25 mouse cellular contexts compared by ENCODE assay signal in genomic region chr10:70945076-70945475, GRCm38 (mm10).
"Had no signal": no experiment of that assay in that cellular context is flagged by ENCODE, and none has a peak within 500 bp of the region (broad histone marks: within the 10 kb centered on the region; RNA-seq: fewer than 3 reads in every experiment).

No protein-coding gene starts in this region.

- H3K9ac ChIP-seq: heart, embryonic 13.5 days; heart, embryonic 15.5 days; hindbrain, embryonic 14.5 days; kidney, embryonic 15.5 days; limb, embryonic 13.5 days; limb, embryonic 15.5 days; liver, embryonic 12.5 days; liver, embryonic 14.5 days had no signal

- H3K27me3 ChIP-seq: heart, embryonic 13.5 days; heart, embryonic 15.5 days; kidney, embryonic 15.5 days; limb, embryonic 15.5 days; liver, embryonic 12.5 days had no signal

- H3K27ac ChIP-seq: heart, adult 2 months; heart, embryonic 13.5 days; heart, embryonic 15.5 days; hindbrain, embryonic 14.5 days; kidney, embryonic 15.5 days; kidney, postnatal 0 days; limb, embryonic 13.5 days; limb, embryonic 15.5 days; liver, embryonic 12.5 days; liver, embryonic 14.5 days had no signal

- DNase-seq: gastrocnemius, postnatal 14 days; gastrocnemius, postnatal 36 days; heart, adult 11 months; heart, adult 2 months; heart, postnatal 14 days; heart, postnatal 36 days; kidney, adult 11 months; kidney, adult 2 months; kidney, adult 9 months; kidney, postnatal 14 days; kidney, postnatal 36 days; layer of hippocampus, adult 9-11 months; layer of hippocampus, postnatal 36 days had no signal

- H3K9me3 ChIP-seq: heart, embryonic 13.5 days; heart, embryonic 15.5 days; kidney, embryonic 15.5 days; limb, embryonic 13.5 days; limb, embryonic 15.5 days; liver, embryonic 12.5 days had no signal

- H3K4me1 ChIP-seq: limb, embryonic 15.5 days; liver, embryonic 12.5 days had no signal

- H3K4me3 ChIP-seq: heart, adult 2 months; heart, embryonic 13.5 days; heart, embryonic 15.5 days; kidney, embryonic 15.5 days; limb, embryonic 13.5 days; limb, embryonic 15.5 days; liver, embryonic 12.5 days had no signal

- ATAC-seq: hindbrain, embryonic 16.5 days; intestine, embryonic 16.5 days; liver, embryonic 12.5 days had no signal

- H3K4me2 ChIP-seq: heart, embryonic 11.5 days; heart, embryonic 13.5 days; heart, embryonic 15.5 days; hindbrain, embryonic 14.5 days; kidney, embryonic 15.5 days; limb, embryonic 13.5 days; limb, embryonic 15.5 days; liver, embryonic 12.5 days had no signal
